Mouse (Mus musculus): Measurements from ENCODE around the gene Olfr593.
"Not testable (repeated sequence)": the region's sequence is repeated elsewhere in the genome, so short reads cannot be mapped to it uniquely, and the experiment has no call there.

Olfr593 gene

DNA sequence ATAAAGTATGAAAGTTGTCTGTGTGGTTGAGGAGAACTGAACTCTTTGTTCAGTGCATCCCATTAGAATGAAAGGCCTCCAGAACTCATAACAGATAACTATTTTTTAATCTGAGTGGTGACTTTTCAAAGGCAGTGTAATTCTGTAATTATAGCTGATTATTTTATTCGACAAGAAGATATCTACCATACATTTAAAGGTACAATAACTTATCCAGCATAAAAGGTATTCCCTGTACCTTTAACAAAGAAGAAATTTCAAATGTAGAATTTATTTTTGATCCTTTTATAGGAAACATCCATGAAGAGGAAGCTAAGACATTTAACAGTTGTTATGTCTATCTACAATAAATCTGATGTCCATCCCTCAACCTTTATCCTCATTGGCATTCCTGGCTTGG is at the start of gene Olfr593:
Gene Olfr593, plus strand, starts transcription at position 301 of the 400 bp plus-strand sequence.
- DNase-seq (ENCODE audit: low spot score in 2 of 2), result no peak

DNA sequence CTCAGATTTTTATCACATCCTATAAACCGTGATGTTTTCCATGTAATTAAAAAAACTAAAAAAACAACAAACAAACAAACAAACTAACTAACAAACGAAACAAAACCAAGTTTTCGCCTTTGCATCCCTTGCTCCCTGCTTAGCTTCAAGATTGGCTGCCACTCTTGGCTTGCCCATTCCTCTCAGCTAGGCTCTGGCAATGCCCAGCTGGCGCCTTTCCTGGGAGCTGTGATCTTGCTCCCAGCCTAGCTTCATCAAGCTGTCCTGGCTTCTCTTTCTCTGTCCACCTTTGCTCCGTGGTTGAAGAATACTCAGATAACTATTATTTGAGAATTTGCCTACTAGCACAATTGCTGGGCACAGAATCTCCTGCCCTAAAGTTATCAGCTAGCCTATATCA is 42.0 kb upstream of the Olfr593 start:
- no peak for DNase-seq (ENCODE audit: low spot score in 2 of 2)

DNA sequence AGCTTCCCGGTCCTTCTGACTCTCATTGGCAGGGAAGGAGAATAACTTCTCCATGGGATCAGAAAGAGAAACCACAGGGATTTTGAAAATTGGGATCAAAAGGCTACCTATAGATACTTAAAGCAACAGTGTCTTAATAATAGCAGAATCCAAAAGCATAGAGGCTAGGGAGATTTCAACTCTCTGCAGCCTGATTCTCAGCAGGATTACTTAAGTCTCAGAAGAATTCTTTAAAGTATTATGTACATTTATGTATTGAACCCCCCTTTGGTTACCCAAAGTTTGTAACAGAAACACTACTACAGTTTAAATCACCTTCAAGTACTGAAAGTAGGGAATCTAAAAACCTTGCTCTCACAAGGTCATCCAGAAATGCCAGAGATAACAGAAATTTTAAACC is 33.4 kb upstream of the Olfr593 start, which contains the start of gene Olfr591:
Gene Olfr591, minus strand, starts transcription at position 101 of the 400 bp plus-strand sequence.
- DNase-seq (ENCODE audit: low spot score in 2 of 2), result no peak

DNA sequence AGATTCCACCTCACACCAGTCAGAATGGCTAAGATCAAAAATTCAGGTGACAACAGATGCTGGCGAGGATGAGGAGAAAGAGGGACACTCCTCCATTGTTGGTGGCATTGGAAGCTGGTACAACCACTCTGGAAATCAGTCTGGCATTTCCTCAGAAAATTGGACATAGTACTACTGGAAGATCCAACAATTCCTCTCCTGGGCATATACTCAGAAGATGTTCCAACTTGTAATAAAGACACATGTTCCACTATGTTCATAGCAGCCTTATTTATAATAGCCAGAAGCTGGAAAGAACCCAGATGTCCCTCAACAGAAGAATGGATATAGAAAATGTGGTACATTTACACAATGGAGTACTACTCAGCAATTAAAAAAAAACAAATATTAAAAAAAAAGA is 27.2 kb upstream of the Olfr593 start, which contains the start of gene Olfr592:
Gene Olfr592, plus strand, starts transcription at position 301 of the 400 bp plus-strand sequence.
- not testable (repeated sequence) for DNase-seq (ENCODE audit: low spot score in 2 of 2)

DNA sequence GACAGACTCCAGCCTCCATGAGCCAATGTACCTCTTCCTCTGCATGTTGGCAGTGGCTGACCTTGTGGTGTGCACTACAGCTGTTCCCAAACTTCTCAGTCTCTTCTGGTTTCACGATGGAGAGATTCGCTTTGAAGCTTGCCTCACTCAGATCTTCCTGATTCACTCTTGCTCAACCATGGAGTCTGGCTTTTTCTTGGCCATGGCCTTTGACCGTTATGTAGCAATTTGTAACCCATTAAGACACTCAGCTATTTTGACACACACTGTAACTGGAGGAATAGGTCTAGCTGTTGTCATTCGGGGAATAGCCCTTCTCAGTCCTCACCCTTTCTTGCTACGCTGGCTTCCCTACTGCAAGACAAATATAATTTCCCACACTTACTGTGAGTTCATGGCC is 388 bp downstream of the Olfr593 start:
- not testable (repeated sequence) for DNase-seq (ENCODE audit: low spot score in 2 of 2)

DNA sequence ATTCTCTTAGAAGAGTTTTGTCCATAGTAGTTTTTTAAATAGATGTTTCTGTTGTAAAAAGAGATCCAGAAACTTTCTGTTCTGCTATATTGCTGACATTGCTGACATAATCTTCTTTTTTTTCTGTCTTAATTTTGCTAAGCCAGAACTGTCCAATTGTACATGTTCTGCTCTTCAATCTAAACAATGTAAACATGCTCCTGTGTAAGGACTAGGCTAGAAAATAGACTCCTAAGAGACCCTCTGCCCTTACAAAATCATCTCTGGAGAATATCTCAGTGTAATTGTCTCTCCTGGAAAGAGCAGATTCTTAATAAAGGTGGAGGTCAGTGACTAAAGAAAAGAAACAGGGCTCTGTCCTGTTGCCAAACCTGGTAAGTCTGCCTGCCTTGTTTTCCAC is 5.0 kb downstream of the Olfr593 start, which contains the start of gene Olfr594:
Gene Olfr594, plus strand, starts transcription at position 301 of the 400 bp plus-strand sequence.
- no peak for DNase-seq (ENCODE audit: low spot score in 2 of 2)

DNA sequence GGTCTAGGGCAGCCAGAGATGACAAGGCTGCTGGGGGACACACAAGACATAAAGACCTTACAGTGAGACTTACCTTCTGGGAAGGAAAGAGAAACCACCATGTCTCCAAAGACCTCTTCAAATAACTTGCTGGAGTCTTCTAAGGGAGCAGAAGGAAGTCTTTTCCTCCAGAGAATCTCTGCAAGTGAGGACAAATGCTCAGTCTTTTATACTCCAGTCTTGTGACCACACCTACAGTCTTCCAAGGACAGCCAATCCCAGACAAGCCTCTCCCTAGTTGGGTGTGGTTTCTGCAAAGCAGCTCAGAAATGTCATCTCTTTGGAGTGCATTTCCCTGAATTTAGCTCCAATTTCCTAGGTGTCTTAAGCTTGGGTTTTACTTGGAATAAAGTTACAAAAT is 40.7 kb downstream of the Olfr593 start, which contains the start of gene Usp17ld:
Gene Usp17ld, minus strand, starts transcription at position 101 of the 400 bp plus-strand sequence.
- not testable (repeated sequence) for DNase-seq (ENCODE audit: low spot score in 2 of 2)

Data from right cerebral cortex, postnatal 36 days (tissue).